Mouse (Mus musculus) erythroblast, embryonic 14.5 days (primary cell): ENCODE results near the gene Grm5.

ENCODE experiments used
- GATA1 ChIP-seq: IDR thresholded peaks from 2 replicates; pipeline ENCODE4 v1.6.1; 2012; ENCODE audit warnings: low read length, inconsistent platforms, mixed read lengths
- TAL1 ChIP-seq: IDR thresholded peaks from 3 replicates; pipeline ENCODE4 v1.6.1; 2012; ENCODE audit warnings: low read length, inconsistent platforms, mixed read lengths

DNA sequence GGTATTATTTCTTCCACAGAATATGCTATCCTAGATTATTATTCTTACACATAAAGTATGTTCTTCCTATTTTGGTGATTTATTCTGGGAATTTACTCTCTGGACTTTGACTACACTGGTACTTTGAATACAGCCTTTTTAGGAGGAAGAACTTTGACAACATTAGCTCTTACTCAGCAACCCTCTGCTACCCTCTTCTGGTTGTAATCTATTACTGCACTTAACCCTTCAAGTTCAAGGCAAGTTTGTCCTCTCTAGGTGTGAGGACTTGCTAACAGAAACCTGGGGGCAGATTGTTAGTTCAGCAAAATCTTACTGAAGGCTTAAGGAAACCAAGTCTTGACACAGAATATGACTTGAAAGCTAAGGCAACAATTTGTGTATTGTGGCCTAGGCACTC is 17.5 kb upstream of the Grm5 start:
- TF ChIP-seq GATA1 (no peak), TAL1 (no peak)
